Mouse (Mus musculus) hindbrain, embryonic 14.5 days (tissue): ENCODE measurements around the gene Hp1bp3. TPM values are rescaled to one million over a fixed set of nuclear protein-coding genes. Genes with fewer than 3 reads are reported as not detected.

Source experiments
- ATAC-seq: fragments of 200-750 bp; cut with Nextera tagmentation; 2 replicates; pipeline ENCODE4 v1.8.0; 2017; ENCODE audit warnings: moderate number of reproducible peaks, mild to moderate bottlenecking, moderate TSS enrichment, moderate library complexity; ENCODE audit not compliant: low FRiP score
- DNase-seq: peaks from one replicate; pipeline ENCODE4 v3.0.0-alpha.2; 2015; ENCODE audit warnings: low spot score
- H3K27ac ChIP-seq: fragments of 300-500 bp; sonication (generic); 2 replicates; pipeline ENCODE4 v1.5.1; 2014; ENCODE audit warnings: mild to moderate bottlenecking, moderate library complexity
- H3K27me3 ChIP-seq: fragments of 300-500 bp; sonication (generic); 2 replicates; pipeline ENCODE4 v1.6.1; 2014; ENCODE audit warnings: mild to moderate bottlenecking, low read length, mixed read lengths; ENCODE audit not compliant: control insufficient read depth, insufficient read depth
- H3K36me3 ChIP-seq: fragments of 300-500 bp; sonication (generic); replicated peaks from 2 replicates; pipeline ENCODE4 v1.6.1; 2014; ENCODE audit not compliant: control insufficient read depth, insufficient read depth
- H3K4me1 ChIP-seq: fragments of 300-500 bp; sonication (generic); replicated peaks from 2 replicates; pipeline ENCODE4 v1.6.1; 2014; ENCODE audit warnings: antibody characterized with exemption, low read length, mixed read lengths; ENCODE audit not compliant: control insufficient read depth, insufficient read depth
- H3K4me2 ChIP-seq: fragments of 300-500 bp; sonication (generic); replicated peaks from 2 replicates; pipeline ENCODE4 v1.6.1; 2014; ENCODE audit warnings: mild to moderate bottlenecking, moderate library complexity
- H3K4me3 ChIP-seq: fragments of 300-500 bp; sonication (generic); replicated peaks from 2 replicates; pipeline ENCODE4 v1.5.1; 2014; ENCODE audit warnings: mild to moderate bottlenecking, low read length
- H3K9ac ChIP-seq: fragments of 300-500 bp; sonication (generic); 2 replicates; pipeline ENCODE4 v1.6.1; 2014
- H3K9me3 ChIP-seq: fragments of 300-500 bp; sonication (generic); 2 replicates; pipeline ENCODE4 v1.6.1; 2016; ENCODE audit warnings: low read length; ENCODE audit not compliant: control insufficient read depth
- WGBS: fragments of 180-500 bp; shearing (Covaris S2); extraction: QIAGEN DNeasy Blood & Tissue Kit; methylation state at CpG from one replicate; pipeline ENCODE4 v1.1.7; 2014; 5-methylcytosine and 5-hydroxymethylcytosine counted together
- polyA plus RNA-seq: library from polyadenylated mRNA; unstranded; fragments of >200 nt; fragmentation: Nextera tagmentation; extraction: Ambion mirVana; gene quantifications from 2 replicates; pipeline ENCODE4 v1.2.1, GENCODE M21; 2014

Hp1bp3 gene
- polyA plus RNA-seq, 1 experiment from 2014 or later: 200 TPM

GRCm38 (mm10) chr4:138217951-138218685 lies 2.0 kb downstream of the Hp1bp3 start:
- ATAC-seq (no peak), DNase-seq (no peak)
- H3K4me1 ChIP-seq: peaks cover 28% of the 10 kb centered on the region
- H3K9me3 ChIP-seq: no peaks in the 10 kb centered on the region
- H3K36me3 ChIP-seq: peaks cover 13% of the 10 kb centered on the region
- peak overlapping the region; percentile 66 for H3K4me3 ChIP-seq
- H3K27me3 ChIP-seq: no peaks in the 10 kb centered on the region
- peak overlapping the region; percentile 66 for H3K4me2 ChIP-seq
- peak overlapping the region; percentile 100; the same call in 1 of the 2 replicates for H3K27ac ChIP-seq
- WGBS: 78% methylated on average over 11 of the region's 11 CpGs
- peak overlapping the region; percentile 98 for H3K9ac ChIP-seq

- H3K4me2 ChIP-seq: no peak overlapping the region
- peaks cover 25% of the 10 kb centered on the region for H3K36me3 ChIP-seq
- WGBS: 93% methylated on average over 5 of the region's 5 CpGs
- no peak overlapping the region for H3K4me3 ChIP-seq
- H3K27me3 ChIP-seq: no peaks in the 10 kb centered on the region
- no peaks in the 10 kb centered on the region for H3K9me3 ChIP-seq
- H3K9ac ChIP-seq: peak overlapping the region; percentile 13; the same call in 1 of the 2 replicates
- ATAC-seq (no peak), DNase-seq (no peak)
- H3K27ac ChIP-seq: no peak overlapping the region
- peaks cover 28% of the 10 kb centered on the region for H3K4me1 ChIP-seq
Observed at GRCm38 (mm10) chr4:138219331-138219730, 3.2 kb downstream of the Hp1bp3 start.

DNA sequence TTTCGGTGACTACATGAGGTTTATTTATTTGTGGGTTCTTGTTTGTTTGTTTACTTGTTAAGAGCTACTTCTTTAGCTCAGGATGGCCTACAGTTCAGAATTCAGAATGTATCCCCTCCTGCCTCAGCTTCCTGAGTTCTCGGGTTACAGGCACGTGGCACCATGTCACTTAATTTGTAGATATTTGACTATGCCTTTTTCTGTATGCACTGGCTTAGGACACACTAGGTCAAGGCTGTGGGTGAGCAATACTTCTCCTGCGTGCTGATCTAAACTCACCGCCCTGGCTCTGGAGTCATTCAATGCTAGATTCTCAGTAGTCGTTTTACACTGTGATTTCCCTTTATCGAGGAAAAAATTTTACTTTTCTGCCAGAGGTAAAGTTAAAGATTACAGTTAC lies 4.7 kb downstream of the Hp1bp3 start:
- no peak for DNase-seq
- 91% methylated on average over 7 of the region's 7 CpGs for WGBS
- no peaks in the 10 kb centered on the region for H3K27me3 ChIP-seq
- H3K4me1 ChIP-seq: peaks cover 23% of the 10 kb centered on the region
- H3K27ac ChIP-seq: no peak overlapping the region
- peaks cover 39% of the 10 kb centered on the region for H3K36me3 ChIP-seq
- no peak overlapping the region for H3K4me2 ChIP-seq
- H3K9me3 ChIP-seq: no peaks in the 10 kb centered on the region
- H3K9ac ChIP-seq: no peak overlapping the region
- no peak for ATAC-seq
- H3K4me3 ChIP-seq: no peak overlapping the region

DNA sequence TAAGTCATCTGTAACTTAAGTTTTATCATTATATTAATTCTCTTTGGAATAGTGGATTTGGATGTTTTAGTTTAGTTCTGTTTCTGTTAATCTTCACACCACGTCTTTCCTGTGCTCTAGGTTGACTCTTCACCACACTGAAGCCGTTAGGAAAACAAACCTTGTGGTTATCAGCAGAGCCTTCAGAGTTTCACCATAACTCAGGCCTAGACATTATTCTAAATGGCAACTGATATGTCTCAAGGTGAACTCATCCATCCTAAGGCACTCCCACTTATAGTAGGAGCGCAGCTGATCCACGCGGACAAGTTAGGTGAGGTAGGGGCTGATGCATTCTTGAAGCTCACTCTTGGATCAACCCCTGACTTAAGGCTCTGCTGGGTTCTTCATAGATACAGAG lies 5.3 kb downstream of the Hp1bp3 start:
- Histone ChIP-seq H3K9ac (no peak overlapping the region), H3K4me2 (no peak overlapping the region), H3K4me3 (no peak overlapping the region), H3K27ac (no peak overlapping the region), H3K4me1 (peaks cover 21% of the 10 kb centered on the region), H3K36me3 (peaks cover 46% of the 10 kb centered on the region), H3K27me3 (no peaks in the 10 kb centered on the region), H3K9me3 (no peaks in the 10 kb centered on the region)
- ATAC-seq (no peak), DNase-seq (no peak)
- WGBS: 92% methylated on average over 5 of the region's 5 CpGs

DNA sequence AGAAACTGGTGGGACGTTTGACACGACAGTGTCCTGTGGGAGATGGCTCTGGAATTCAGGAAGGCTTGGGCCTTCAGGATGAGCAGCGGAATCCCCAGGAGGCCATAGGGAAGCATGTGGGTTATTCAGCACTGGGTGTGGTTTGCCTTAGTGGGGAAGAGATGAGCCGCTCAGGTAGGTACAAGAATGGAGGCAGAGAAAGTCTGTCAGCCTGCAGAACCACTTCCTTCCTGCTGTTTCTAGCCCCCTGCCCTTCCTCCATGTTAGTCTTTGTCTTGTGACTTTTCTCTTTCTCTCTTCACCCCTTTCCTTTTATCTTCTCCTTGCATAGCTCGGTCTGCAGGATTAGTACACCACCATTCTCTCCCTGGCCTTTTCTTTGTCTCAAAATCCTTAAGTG lies 6.3 kb downstream of the Hp1bp3 start:
- 88% methylated on average over 5 of the region's 5 CpGs for WGBS
- Histone ChIP-seq H3K4me3 (no peak overlapping the region), H3K4me2 (no peak overlapping the region), H3K36me3 (peaks cover 56% of the 10 kb centered on the region), H3K27me3 (no peaks in the 10 kb centered on the region), H3K9ac (no peak overlapping the region), H3K9me3 (no peaks in the 10 kb centered on the region), H3K4me1 (peaks cover 21% of the 10 kb centered on the region), H3K27ac (no peak overlapping the region)
- DNase-seq (no peak), ATAC-seq (no peak)

DNA sequence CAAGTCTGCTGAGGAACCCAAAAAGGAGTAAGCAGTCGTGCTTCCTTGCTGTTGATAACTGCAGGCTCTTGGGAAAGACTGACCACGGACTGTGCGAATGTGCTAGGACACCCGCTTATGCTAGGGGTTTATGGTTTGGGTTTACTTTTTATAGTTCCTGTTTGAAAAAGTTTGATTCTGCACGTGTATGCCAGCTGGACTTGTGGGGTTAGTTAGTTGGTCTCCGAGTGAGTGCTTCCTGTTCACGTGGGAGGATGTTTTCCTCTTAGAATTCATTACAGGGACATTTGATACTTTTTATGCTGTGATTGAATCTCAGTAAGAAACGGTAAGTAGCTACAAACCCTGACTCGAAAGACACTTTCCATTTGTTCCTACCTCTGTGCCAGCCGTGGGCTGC lies 7.5 kb downstream of the Hp1bp3 start:
- Histone ChIP-seq H3K4me3 (no peak overlapping the region), H3K4me1 (peaks cover 11% of the 10 kb centered on the region), H3K9ac (no peak overlapping the region), H3K27ac (no peak overlapping the region), H3K4me2 (no peak overlapping the region), H3K27me3 (no peaks in the 10 kb centered on the region), H3K9me3 (no peaks in the 10 kb centered on the region), H3K36me3 (peaks cover 68% of the 10 kb centered on the region)
- DNase-seq (no peak), ATAC-seq (no peak)
- 91% methylated on average over 10 of the region's 10 CpGs for WGBS

GRCm38 (mm10) chr4:138246756-138247665 lies 30.9 kb downstream of the Hp1bp3 start:
- no peaks in the 10 kb centered on the region for H3K27me3 ChIP-seq
- H3K27ac ChIP-seq: peak overlapping the region; percentile 29; the same call in 1 of the 2 replicates
- DNase-seq: no peak
- peaks cover 60% of the 10 kb centered on the region for H3K36me3 ChIP-seq
- H3K9ac ChIP-seq: no peak overlapping the region
- no peak overlapping the region for H3K4me2 ChIP-seq
- 55% methylated on average over 27 of the region's 27 CpGs for WGBS
- no peak for ATAC-seq
- H3K4me1 ChIP-seq: peaks cover 11% of the 10 kb centered on the region; the same call in 1 of the 2 replicates
- H3K9me3 ChIP-seq: no peaks in the 10 kb centered on the region
- no peak overlapping the region for H3K4me3 ChIP-seq

GRCm38 (mm10) chr4:138250088-138250960 lies 34.2 kb downstream of the Hp1bp3 start, which contains the start of the genes Sh2d5 and Kif17:
TSS of gene Sh2d5 (plus strand) at chr4:138250403.
TSS of gene Kif17 (plus strand) at chr4:138250435.
- Histone ChIP-seq H3K36me3 (peaks cover 27% of the 10 kb centered on the region), H3K4me2 (peak within 1 kb of the TSS; percentile 84), H3K4me3 (peak within 1 kb of the TSS; percentile 54), H3K4me1 (peaks cover 21% of the 10 kb centered on the region; the same call in 1 of the 2 replicates), H3K27me3 (no peaks in the 10 kb centered on the region; the same call in 1 of the 2 replicates), H3K9me3 (no peaks in the 10 kb centered on the region), H3K27ac (peak within 1 kb of the TSS; percentile 77), H3K9ac (peak within 1 kb of the TSS; percentile 70)
- peak; percentile 90 for ATAC-seq
- DNase-seq: peak; percentile 81
- under 1% methylated on average over 57 of the region's 74 CpGs for WGBS
